Mouse (Mus musculus): ENCODE measurements around the gene Arg1.

Arg1 gene

DNA sequence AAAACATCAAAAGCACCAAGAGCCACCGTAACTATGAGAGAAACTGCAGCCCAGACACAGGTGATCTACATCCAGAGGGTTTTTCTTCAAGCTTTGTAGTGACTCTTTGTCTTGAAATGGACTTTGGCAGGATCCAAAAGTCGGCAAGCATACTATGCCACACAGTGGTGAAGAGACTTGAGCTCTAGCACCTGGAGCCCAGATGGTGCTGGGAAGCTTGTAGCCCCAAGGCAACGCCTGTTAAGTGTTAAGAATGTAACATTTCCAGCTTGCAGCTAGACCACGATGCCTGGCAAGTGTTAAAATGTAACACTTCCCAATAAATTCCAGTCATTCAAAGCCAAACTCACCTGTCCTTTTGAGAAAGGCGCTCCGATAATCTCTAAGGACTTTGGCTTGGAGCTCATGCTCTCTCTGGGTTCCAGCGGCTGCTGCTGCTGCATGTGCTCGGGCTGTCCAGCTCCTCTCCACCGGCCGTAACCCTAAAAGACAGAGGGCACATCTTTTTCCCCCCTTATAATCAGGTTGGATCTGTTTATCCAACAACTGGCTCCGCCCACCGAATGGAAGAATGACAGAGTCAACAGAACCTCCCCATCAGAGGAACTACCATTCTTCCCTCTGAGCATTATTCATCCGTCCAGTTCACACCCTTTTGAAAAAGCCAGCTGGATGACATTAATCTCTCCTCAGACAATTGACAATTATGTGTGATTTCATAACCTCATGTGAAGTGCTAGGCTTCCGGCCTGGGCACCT is at the start of gene Arg1:
Gene Arg1 (minus strand): TSS at position 523 of the 759 bp plus-strand sequence.
- peak; percentile 29 for DNase-seq (ENCODE audit: low read depth, low spot score)

DNA sequence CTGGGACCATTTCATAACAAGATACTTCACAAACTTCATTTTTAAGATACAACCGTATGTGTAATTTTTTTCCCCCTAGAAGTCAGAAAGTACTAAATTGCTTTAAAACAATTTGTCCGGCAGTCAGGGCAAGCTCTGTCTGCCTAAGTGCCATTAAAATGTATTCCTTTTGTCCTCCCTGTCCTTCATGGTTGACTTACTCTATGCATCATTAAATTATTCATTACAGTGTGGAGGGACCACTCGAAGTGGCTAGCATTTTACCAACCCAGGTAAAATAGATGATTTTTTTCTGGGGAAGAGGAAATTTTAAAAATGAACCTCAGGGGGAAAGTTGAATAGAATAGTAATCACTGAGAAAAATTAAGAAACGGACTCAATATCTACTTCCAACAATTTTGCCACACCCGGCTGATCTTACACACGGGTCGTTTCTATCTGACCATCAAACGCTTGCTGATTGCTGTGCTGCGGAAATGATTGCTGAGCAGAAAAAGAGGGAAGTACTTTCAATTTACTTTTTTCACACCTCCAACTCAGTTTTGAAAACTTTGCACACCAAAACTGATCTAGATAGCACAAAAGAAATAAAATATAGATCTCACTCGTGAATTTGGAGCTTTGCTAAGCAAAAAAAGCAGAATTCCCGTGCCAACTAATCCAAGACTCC is 46.7 kb upstream of the Arg1 start:
- DNase-seq (ENCODE audit: low read depth, low spot score), result no peak

DNA sequence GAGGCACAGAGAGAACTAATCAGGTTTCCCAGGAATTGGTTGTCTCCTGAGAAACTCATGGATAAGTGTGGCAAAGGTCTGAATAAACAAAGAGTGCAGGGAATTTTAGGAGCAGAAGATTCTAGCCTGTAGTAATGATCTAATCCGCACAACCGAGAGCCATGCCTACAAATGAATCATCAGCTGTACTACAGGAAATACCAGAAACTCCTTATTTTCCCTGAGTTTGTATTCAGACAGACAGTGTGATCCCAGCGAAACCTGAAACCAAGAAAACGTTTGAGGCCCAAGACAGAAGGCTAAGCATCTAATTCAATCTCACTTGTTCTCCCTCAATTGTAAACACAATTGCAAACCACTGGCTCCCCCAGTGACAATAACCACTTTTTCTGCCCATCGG is 46.1 kb upstream of the Arg1 start:
- no peak for DNase-seq (ENCODE audit: low read depth, low spot score)

DNA sequence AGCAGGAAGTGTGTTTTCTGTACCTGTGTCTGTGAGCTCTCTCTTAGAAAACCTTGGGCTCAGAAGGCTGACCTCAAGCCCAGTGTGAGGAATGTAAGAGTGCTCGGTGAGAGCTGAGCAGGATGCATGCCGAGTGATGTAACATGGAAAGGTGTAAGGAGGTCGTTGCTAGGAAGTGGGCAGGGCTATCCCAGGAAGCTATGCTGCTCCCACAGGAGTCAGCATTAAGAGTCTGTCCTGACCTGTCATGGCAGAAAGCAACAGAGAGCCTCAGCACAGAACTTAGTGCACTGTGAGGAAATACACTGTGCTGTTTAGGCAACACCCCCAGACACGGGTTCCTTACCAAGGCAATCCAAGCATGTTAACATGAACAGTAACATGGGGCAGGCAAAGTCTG is 45.6 kb upstream of the Arg1 start:
- DNase-seq (ENCODE audit: low read depth, low spot score), result peak; percentile 36

DNA sequence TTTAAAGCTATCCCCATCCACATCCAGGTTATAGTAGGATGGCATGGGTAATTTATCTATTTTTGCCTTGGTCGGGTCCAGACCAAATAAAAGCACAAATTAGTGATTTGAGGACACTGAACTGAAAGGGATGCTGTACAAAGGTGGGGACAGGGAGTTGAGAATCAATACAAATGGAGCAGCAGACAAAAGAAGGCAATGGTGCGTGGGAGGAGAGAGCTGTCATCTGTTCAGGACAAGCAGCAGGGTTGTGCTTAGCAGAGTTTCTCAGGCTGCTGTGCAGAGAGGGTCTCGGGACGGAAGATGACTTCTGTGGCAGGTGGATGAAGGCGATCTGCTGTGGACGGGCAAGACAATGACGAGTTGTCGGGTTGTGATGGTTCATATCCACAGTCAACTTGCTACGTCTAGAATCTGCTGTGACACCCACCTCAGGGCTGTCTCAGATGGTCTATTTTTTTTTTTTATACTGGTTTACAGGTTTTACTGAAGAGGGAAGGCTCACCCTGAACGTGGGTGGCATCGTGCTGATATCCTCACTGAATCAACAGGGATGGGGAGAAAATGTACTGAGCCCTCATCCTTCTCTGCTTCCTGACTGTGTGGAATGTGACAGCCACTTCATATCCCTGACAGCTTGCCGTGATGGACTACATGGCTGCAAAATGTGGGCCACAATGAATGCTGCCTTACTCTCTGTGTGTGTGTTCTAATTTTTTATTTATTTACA is 38.7 kb upstream of the Arg1 start:
- no peak for DNase-seq (ENCODE audit: low read depth, low spot score)

DNA sequence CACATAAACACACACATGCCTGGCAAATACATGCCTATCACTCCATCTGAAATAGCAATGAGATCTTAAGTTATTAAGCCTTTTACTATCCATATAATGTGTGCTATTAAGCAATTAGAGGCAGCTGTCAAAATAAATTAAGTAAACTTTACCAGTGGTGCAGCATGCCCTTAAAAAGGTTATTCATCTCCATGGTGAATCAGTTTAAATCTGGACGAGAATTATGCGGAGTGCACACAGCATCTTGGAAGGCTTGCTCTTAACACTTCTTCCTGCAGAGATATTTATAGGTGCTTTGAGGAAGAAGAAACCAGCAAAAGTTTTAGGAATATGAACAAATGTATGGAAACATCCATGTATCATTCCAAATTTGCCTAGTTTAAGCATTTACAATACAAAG is 34.6 kb upstream of the Arg1 start:
- DNase-seq (ENCODE audit: low read depth, low spot score), result no peak

DNA sequence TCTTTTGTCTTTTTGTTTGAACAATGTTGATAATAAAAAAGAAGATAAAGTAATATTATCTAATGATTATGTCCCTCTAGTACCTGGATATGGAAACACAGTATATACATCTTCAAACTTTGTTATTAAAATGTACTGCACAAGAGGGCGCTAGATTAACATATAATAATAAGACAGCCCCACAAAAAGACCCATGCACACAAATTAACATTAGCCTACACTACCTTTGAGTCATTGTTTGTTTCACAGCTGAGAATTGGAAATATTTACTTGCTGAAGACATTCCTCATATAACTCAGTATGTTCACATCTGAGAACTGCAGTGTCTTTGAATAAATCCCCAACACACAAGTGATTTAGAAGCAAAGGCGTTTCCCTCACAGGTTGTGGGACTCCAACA is 33.8 kb upstream of the Arg1 start:
- DNase-seq (ENCODE audit: low read depth, low spot score), result peak; percentile 33

DNA sequence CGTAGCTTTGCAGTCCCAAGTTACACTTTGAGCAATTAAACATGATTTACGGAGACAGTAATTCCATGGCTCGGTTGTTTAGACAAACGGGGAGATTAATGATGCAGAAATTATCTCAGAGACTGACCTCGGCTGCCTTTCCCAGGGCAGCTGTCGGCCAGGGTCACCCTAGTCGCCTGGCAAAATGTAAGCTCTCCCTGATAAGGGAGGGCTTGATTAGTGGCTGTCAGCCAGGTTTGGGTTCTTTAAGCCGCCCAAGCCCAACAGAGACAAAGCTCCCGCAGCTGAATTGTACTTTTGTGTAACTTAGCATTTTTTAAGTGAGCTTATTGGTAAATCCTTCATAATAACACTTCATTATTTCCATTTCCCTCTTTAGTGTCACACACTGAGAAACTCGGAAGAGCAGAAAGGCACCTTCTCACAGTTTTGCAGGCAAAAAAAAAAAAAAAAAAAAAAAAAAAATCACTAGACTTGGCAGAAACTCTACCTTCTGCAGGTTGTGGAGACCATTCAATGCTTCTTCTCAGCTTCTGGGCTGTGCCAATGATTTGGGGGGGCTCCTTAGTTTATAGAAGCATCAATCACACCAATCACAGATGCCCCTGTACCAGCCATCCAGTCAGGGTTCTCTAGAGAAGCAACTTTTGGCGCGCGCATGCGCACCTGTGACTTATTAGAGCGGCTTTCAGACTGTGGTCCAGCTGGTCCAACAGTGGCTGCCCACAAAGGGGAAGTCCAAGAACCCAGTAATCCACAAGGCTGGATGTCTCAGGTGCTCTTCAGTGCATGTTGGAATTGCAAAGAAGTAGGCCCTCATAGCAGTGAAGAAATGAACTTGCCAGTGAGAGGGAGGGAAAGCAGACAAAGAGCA is 32.0 kb upstream of the Arg1 start:
- no peak for DNase-seq (ENCODE audit: low read depth, low spot score)

DNA sequence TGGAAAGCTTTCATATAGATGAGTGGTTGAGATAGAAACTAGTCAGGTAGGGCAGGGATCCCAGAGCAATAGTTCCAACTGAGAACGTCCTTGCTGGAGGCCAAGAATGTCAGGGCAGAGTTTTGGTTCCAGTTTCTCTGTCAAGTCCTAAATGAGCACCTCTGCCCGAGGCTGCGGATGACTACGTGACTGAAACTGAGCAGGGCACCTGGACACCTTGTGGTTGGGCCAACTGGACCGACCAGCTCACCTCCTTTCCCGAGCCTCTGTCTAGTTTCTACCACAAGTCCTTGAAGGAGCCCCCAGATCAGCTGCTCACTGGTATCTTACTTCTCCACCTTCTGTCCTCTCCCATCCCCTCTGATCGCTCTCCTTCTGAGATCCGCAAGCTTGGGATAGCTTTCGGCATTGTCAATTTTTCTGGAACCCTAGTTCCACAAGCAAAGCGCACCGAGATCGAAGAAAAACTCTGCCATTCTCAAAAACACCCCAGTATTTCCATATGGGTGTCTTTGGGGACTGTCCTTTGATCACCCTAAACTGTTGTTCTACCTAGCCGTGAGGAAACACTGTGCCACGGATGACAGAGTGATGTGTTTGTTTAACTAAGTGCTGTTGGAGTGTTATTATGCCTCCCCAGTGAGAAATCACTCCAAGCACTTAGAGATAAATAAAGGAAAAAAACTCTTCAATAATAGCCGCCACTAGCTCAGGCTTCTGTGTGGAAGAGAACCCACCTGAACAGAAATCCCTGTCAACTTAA is 31.2 kb upstream of the Arg1 start:
- no peak for DNase-seq (ENCODE audit: low read depth, low spot score)

DNA sequence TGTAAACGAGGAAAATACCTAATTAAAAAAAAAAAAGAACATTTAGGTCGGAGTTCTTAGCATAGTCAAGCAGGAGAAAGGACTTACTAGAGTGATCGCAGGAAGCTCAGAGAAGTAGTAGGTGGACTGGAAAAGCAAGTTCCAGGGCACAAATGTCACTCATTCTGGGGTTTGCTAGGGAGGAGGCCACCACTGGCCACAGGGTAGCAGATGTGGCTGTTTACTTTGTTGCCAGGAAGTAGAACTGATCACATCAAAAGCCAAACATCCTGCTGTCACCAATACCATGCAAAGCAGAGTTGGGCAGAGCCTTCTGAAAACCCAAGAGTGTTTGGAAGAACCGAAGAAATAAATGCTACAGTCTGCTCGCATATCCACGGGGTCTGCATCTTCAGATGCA is 26.6 kb upstream of the Arg1 start:
- DNase-seq (ENCODE audit: low read depth, low spot score), result no peak

DNA sequence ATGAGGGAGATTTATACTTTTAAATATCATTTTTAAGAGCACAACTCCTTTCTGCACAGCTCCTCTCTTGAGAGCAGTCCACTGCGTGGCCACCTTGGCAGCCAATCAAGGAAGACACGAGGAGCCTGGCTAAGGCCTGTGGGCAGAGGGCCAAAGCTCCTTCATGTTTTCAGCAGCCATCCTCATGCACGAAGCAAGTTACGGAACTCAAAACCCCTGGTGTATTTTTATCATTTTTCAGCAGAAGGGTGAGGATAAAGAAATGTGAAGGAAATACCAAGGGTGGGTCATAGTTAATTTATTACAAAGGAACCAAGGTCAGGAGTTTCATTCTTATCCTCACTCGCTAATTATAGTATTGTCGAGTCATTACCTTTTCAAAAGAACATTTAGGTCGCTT is 25.3 kb upstream of the Arg1 start:
- no peak for DNase-seq (ENCODE audit: low read depth, low spot score)

DNA sequence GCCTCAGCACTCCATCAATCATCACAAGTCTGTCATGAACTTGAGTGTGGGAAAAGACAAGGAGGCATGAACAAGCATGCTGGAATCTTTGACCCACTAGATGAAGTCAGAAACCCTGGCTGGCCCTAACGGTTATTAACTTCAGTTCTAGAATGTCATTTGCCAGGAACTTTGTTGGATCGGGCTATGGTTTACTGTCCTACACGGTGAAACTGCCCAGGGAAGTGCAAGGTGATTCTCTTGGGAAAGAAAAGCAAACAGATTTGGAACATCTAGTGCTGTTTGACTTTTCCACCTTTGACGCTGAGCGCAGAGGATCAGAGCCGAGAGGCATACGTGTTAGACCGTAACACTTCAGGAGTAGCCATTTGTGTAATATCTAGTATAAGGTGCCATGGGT is 24.3 kb upstream of the Arg1 start:
- no peak for DNase-seq (ENCODE audit: low read depth, low spot score)

DNA sequence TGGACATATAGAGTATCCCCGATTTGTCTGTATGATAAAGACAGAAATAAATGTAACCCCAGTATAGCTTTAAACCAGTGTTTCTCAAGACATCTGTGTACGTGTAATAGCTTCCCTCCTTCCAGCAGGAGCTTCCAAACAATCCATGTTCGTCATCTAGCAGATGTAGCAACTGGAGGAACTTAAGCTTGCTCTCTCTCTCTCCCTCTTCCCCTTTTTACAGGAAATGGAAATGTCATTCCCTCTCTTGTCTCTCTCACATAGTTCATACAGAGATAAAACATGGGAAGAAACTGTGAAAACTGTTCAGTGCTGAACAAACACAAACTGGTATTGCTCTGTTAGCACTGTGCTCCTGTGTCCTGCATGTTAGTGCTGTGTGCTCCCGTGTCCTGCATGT is 22.9 kb upstream of the Arg1 start:
- no peak for DNase-seq (ENCODE audit: low read depth, low spot score)

DNA sequence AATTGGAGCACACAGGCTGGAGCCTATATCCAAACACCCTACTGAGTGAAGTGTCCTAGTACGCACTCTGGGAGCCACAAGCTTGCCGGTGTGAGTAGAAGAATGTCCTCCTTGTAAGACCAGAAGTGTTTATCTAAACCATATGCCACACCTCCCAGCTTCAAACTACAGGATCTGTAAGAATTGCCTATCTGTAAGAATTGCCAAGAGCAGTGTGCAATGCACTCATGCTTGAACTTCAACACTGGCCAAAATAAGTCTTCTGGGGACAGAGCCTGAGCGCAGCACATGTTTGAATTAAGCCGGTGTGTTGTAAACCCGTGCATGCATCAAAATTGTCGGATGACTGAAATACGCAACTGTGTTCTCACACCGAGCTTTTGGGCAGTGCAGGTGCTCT is 21.0 kb upstream of the Arg1 start:
- no peak for DNase-seq (ENCODE audit: low read depth, low spot score)

DNA sequence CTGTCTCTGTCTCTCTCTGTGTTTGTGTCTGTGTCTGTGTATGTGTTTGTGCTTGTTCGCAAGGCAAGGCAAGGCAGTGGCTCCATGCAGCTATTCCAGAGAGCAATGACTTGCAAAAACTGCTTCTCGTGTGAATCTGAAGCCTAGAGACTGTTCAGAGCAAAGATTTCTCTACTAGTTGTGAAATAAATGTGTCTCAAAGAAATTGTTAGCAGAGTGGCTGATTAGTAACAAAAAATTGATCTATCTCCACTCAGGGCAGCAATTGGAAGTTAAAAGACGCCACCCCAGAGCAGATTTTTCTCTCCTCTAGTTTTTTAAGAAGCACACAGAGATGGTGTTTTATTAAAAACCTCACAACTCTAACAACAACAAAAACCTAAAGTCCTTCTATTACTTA is 20.6 kb upstream of the Arg1 start:
- no peak for DNase-seq (ENCODE audit: low read depth, low spot score)

DNA sequence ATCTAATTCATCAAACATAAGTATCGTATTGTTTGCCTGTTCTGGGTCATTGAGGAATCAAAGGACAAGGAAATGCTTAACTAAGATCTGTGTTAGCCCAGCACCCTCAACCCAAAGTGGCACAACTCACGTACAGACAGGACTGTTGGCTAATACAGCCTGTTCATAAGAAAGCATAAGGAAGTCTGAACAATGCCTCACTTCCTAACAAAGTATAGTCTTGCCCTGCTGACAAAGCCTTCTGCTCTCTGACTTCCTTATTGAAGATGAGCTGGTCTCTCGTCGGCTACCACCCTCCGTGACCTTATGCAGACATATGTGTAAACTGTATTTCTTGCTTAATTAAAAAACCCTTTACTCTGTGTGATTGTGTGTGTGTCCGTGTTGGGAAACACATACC is 2.9 kb upstream of the Arg1 start:
- DNase-seq (ENCODE audit: low read depth, low spot score), result no peak

DNA sequence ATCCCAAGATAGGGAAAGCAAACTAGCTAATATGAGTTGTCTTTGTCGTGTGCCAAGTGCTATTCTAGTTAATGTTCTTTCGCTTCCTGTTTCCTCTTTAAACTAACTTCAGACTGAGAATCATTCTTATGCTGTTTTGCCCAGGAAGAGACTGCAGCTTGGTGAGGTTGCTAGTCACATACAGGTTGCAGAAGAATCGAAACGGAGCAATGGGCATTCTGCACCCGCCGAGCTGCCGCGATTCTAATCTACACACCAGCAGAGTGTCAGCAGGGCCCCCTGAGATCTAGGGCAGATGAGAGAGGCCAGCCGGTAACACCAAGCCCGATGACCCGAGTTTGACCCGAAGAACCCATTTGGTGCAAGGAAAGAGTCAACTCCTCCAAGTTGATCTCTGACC is 788 bp upstream of the Arg1 start:
- no peak for DNase-seq (ENCODE audit: low read depth, low spot score)

DNA sequence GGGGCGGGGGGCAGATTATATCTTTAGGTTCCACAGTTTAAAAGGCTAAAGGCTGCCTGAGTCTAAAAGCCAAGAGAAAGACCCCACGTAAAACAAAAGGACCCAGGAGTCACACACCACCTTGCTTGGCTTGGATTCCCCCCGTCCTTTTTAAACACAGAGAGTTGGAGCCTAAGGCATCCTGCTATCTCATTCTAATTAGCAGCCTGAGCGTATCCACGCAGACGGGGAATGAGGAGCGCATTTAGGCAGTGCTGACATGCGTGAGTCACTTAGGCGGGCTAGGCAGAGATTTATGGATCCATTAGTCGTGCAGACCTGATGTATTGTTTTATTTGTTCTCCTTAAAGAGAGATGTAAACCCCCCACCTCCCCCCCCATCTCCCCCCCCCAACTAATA is 904 bp downstream of the Arg1 start:
- DNase-seq (ENCODE audit: low read depth, low spot score), result no peak

DNA sequence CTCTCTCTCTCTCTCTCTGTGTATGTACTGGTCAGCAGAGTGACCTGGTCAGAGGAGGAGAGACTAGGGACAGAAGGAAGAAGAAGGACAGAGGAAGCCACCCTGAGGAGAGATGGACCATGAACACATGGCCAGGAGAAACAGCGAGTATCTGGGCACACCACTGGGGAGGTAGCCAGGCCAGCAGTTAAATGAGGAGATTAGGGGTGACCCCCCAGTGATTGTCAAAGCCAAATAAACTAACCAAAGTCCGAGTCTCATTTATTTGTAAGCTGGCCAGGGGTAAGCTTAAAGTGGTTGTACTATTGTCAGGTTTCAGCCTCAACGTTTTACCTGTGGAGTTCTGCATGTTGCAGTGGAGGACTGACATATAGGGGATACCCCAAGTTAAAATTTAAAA is 3.0 kb downstream of the Arg1 start:
- no peak for DNase-seq (ENCODE audit: low read depth, low spot score)

DNA sequence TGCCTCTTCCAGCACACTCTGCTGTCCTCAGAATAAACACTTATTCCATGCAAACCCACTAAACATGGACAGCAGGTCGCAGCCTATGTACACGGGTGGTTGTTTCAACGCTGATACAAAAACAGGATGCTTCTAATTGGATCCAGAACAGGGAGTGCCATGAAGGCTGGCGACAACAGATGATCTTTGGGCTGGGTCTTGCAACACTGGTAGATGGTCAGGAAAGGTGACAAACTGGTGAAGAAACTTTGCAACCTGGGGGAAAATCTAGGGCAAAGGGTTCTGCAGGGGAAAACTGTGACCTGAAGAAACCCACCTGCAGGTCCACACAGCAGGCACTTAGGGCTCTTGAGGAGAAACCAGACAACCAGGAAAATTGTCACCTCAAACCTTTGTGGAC is 4.3 kb downstream of the Arg1 start:
- DNase-seq (ENCODE audit: low read depth, low spot score), result no peak

DNA sequence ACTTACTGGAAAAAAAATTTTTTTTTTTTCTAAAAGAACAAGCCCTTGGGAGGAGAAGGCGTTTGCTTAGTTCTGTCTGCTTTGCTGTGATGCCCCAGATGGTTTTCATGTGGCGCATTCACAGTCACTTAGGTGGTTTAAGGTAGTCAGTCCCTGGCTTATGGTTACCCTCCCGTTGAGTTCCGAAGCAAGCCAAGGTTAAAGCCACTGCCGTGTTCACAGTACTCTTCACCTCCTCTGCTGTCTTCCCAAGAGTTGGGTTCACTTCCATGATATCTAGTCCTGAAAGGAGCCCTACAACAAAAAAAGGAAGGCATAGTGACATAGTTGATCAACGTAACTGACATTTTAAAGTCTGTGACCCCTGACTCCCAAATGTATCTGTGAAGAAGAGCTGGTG is 11.8 kb downstream of the Arg1 start:
- DNase-seq (ENCODE audit: low read depth, low spot score), result no peak
